Mouse (Mus musculus) testis, postnatal 14 days (tissue): ENCODE results near the gene Rfx3.

ENCODE experiments used
- DNase-seq: peaks from one replicate; pipeline ENCODE4 v3.0.0; 2021; ENCODE audit warnings: low spot score

Rfx3 gene

GRCm38 (mm10) chr19:27905172-27905571, 105.8 kb downstream of the Rfx3 start:
- no peak for DNase-seq

GRCm38 (mm10) chr19:27904655-27905054, 106.3 kb downstream of the Rfx3 start:
- DNase-seq, result no peak

- peak; percentile 65 for DNase-seq
Observed at GRCm38 (mm10) chr19:27904209-27904608, 106.8 kb downstream of the Rfx3 start.

- DNase-seq, result no peak
Observed at GRCm38 (mm10) chr19:27902601-27903000, 108.4 kb downstream of the Rfx3 start.

- DNase-seq, result no peak
Observed at GRCm38 (mm10) chr19:27901693-27902092, 109.3 kb downstream of the Rfx3 start.

GRCm38 (mm10) chr19:27884520-27884919, 126.4 kb downstream of the Rfx3 start:
- DNase-seq, result no peak

- no peak for DNase-seq
Observed at GRCm38 (mm10) chr19:27877429-27877828, 133.5 kb downstream of the Rfx3 start.

- no peak for DNase-seq
Observed at GRCm38 (mm10) chr19:27870794-27871193, 140.2 kb downstream of the Rfx3 start.

GRCm38 (mm10) chr19:27859641-27860040, 151.3 kb downstream of the Rfx3 start:
- no peak for DNase-seq

GRCm38 (mm10) chr19:27848946-27849345, 162.0 kb downstream of the Rfx3 start:
- DNase-seq, result no peak

GRCm38 (mm10) chr19:27847055-27847454, 163.9 kb downstream of the Rfx3 start:
- no peak for DNase-seq

GRCm38 (mm10) chr19:27838635-27839034, 172.3 kb downstream of the Rfx3 start:
- no peak for DNase-seq

- no peak for DNase-seq
Observed at GRCm38 (mm10) chr19:27838041-27838440, 172.9 kb downstream of the Rfx3 start.

- DNase-seq, result no peak
Observed at GRCm38 (mm10) chr19:27832448-27832847, 178.5 kb downstream of the Rfx3 start.

GRCm38 (mm10) chr19:27828316-27828715, 182.7 kb downstream of the Rfx3 start:
- no peak for DNase-seq

GRCm38 (mm10) chr19:27817661-27818060, 193.3 kb downstream of the Rfx3 start:
- no peak for DNase-seq

GRCm38 (mm10) chr19:27780030-27780429, 230.9 kb downstream of the Rfx3 start:
- no peak for DNase-seq

- DNase-seq, result no peak
Observed at GRCm38 (mm10) chr19:27770716-27771265, 240.2 kb downstream of the Rfx3 start.

- DNase-seq, result no peak
Observed at GRCm38 (mm10) chr19:27768444-27768843, 242.5 kb downstream of the Rfx3 start.

GRCm38 (mm10) chr19:27760309-27760708, 250.7 kb downstream of the Rfx3 start:
- no peak for DNase-seq

- DNase-seq, result no peak
Observed at GRCm38 (mm10) chr19:27759347-27759746, 251.6 kb downstream of the Rfx3 start.

GRCm38 (mm10) chr19:27747301-27747700, 263.7 kb downstream of the Rfx3 start:
- no peak for DNase-seq

GRCm38 (mm10) chr19:27738908-27739307, 272.1 kb downstream of the Rfx3 start:
- DNase-seq, result no peak

- no peak for DNase-seq
Observed at GRCm38 (mm10) chr19:27736571-27736970, 274.4 kb downstream of the Rfx3 start.

- no peak for DNase-seq
Observed at GRCm38 (mm10) chr19:27718931-27719330, 292.0 kb downstream of the Rfx3 start.
